Mouse (Mus musculus): ENCODE data around the gene Olfr509. TPM values are rescaled to one million over a fixed set of nuclear protein-coding genes. Genes with fewer than 3 reads are reported as not detected.

Olfr509 gene
- not detected in 2 replicates for polyA plus RNA-seq (2012; rRNA removed)

GRCm38 (mm10) chr7:108651806-108652205 is at the start of gene Olfr509:
Gene Olfr509 (minus strand): TSS chr7:108651906.

DNA sequence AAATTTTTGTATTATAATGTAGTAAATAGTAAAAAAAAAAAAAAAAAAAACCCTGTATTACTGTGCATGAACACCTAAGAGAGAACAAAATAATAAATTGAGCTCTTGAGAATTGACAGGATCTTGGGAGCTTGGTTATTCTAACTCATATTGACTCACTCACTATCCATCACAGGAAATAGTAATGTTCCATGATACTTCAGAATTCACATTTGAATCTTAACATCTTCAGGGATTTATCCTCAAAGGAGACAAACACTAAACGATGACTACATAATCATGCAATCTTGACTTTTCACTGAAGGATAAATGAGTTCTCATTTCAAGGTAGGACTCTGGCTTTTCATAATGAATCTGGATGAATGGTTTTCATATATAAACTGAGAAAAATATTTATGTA is 14.4 kb upstream of the Olfr509 start, which contains the start of gene Olfr510:
Olfr510 (plus strand) TSS at position 301 of the 400 bp plus-strand sequence.

DNA sequence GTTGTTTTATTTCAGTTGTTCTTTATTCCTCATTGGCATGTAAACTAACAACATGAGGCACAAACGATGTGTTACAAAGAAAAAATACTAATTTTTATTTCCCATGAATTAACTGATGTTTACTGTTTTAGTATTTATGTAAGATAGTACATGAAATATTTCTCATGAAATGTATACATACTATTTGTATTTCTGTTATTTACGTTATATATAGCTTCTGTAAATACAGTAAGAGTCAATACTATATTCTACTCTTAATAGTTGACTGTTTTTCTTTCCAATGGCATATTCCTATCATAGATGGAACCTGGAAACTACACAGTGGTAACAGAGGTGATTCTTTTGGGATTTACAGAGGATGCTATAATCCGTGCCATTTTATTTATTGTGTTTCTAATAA is 22.0 kb downstream of the Olfr509 start, which contains the start of gene Olfr508:
Olfr508 (plus strand) TSS at position 301 of the 400 bp plus-strand sequence.

DNA sequence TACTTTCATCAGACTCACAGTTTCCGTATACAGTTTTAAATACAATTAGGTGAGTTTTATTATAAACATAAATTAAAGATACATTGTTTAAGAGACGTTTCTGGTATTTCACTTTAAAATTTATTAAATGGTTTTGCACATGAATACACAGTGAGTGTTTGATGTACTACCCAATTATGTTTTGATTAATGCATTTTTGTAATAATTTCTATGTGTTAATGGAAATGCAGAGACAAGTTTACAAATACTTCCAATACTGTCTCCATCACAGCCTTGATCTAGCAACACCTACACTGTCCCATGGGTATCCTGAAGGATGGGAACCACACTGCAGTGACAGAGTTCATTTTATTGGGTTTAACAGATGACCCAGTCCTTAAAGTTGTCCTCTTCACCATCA is 30.2 kb downstream of the Olfr509 start, which contains the start of gene Olfr507:
Olfr507 (plus strand) TSS at position 301 of the 400 bp plus-strand sequence.

GRCm38 (mm10) chr7:108610487-108610886 is 41.2 kb downstream of the Olfr509 start, which contains the start of gene Olfr506:
Gene Olfr506 (plus strand): TSS chr7:108610787.

Other genes with a start within 250 kb of the Olfr509 start
- not detected in 2 replicates for gene Olfr497, start 231.5 kb downstream of the Olfr509 start, polyA plus RNA-seq (2012; rRNA removed)
- gene Olfr498, start 186.6 kb downstream of the Olfr509 start, polyA plus RNA-seq (2012; rRNA removed): not detected in 2 replicates
- gene Olfr502, start 126.8 kb downstream of the Olfr509 start, polyA plus RNA-seq (2012; rRNA removed): not detected in 2 replicates
- not detected in 2 replicates for gene Olfr503, start 107.4 kb downstream of the Olfr509 start, polyA plus RNA-seq (2012; rRNA removed)
- gene Olfr504, start 86.1 kb downstream of the Olfr509 start, polyA plus RNA-seq (2012; rRNA removed): not detected in 2 replicates
- gene Olfr506, start 41.1 kb downstream of the Olfr509 start, polyA plus RNA-seq (2012; rRNA removed): 0.01 TPM in 1 of 2 replicates, not detected in the other
- gene Olfr507, start 30.1 kb downstream of the Olfr509 start, polyA plus RNA-seq (2012; rRNA removed): not detected in 2 replicates
- gene Olfr508, start 21.9 kb downstream of the Olfr509 start, polyA plus RNA-seq (2012; rRNA removed): not detected in 2 replicates
- not detected in 2 replicates for gene Olfr510, start 14.5 kb upstream of the Olfr509 start, polyA plus RNA-seq (2012; rRNA removed)
- not detected in 2 replicates for gene Olfr512, start 61.4 kb upstream of the Olfr509 start, polyA plus RNA-seq (2012; rRNA removed)
- not detected in 2 replicates for gene Olfr513, start 99.1 kb upstream of the Olfr509 start, polyA plus RNA-seq (2012; rRNA removed)
- not detected in 2 replicates for gene Olfr514, start 174.1 kb upstream of the Olfr509 start, polyA plus RNA-seq (2012; rRNA removed)
- gene Olfr516, start 198.6 kb upstream of the Olfr509 start, polyA plus RNA-seq (2012; rRNA removed): not detected in 2 replicates
- gene Olfr517, start 220.5 kb upstream of the Olfr509 start, polyA plus RNA-seq (2012; rRNA removed): not detected in 2 replicates
- not detected in 2 replicates for gene Olfr518, start 233.1 kb upstream of the Olfr509 start, polyA plus RNA-seq (2012; rRNA removed)
- gene Olfr519, start 242.5 kb upstream of the Olfr509 start, polyA plus RNA-seq (2012; rRNA removed): not detected in 2 replicates

Measured in central nervous system, embryonic 14 days (tissue).